In genomic region chr11:53821945-53822338, GRCm38 (mm10) we compare ENCODE assay signal across 25 mouse cellular contexts. TPM values are rescaled to one million over a fixed set of nuclear protein-coding genes. Genes with fewer than 3 reads are reported as not detected.
"Had no signal": no experiment of that assay in that cellular context is flagged by ENCODE, and none has a peak within 500 bp of the region (broad histone marks: within the 10 kb centered on the region; RNA-seq: fewer than 3 reads in every experiment).

No protein-coding gene starts in this region.

- H3K27me3 ChIP-seq: kidney, embryonic 15.5 days; limb, embryonic 12.5 days; limb, embryonic 15.5 days; midbrain, embryonic 12.5 days; midbrain, embryonic 15.5 days; neural tube, embryonic 13.5 days had no signal

- H3K9me3 ChIP-seq: kidney, embryonic 15.5 days; limb, embryonic 12.5 days; limb, embryonic 15.5 days; midbrain, embryonic 12.5 days; midbrain, embryonic 15.5 days; neural tube, embryonic 13.5 days had no signal

- H3K27ac ChIP-seq: kidney, embryonic 15.5 days; limb, embryonic 12.5 days; limb, embryonic 15.5 days; liver, embryonic 14.5 days; macrophage; midbrain, embryonic 12.5 days; midbrain, embryonic 15.5 days; neural tube, embryonic 13.5 days; stomach, postnatal 0 days had no signal

- DNase-seq: kidney, adult 11 months; kidney, postnatal 10 days; kidney, postnatal 4 days; layer of hippocampus, adult 9-11 months; left cerebral cortex, postnatal 4 days; liver, postnatal 0 days; lung, embryonic 14.5 days; retina, postnatal 1 day; right cerebral cortex, postnatal 14 days; right cerebral cortex, postnatal 4 days; thymus, adult 2 months; thymus, postnatal 14 days; thymus, postnatal 4 days had no signal

- H3K4me1 ChIP-seq: limb, embryonic 15.5 days; midbrain, embryonic 12.5 days; midbrain, embryonic 15.5 days; neural tube, embryonic 13.5 days had no signal

- H3K4me3 ChIP-seq: kidney, embryonic 15.5 days; limb, embryonic 12.5 days; limb, embryonic 15.5 days; midbrain, embryonic 12.5 days; midbrain, embryonic 15.5 days; neural tube, embryonic 13.5 days had no signal

- H3K36me3 ChIP-seq: kidney, embryonic 15.5 days; limb, embryonic 12.5 days; limb, embryonic 15.5 days; midbrain, embryonic 12.5 days; midbrain, embryonic 15.5 days; neural tube, embryonic 13.5 days had no signal

- H3K9ac ChIP-seq: kidney, embryonic 15.5 days; limb, embryonic 12.5 days; limb, embryonic 15.5 days; liver, embryonic 14.5 days; liver, postnatal 0 days; lung, embryonic 14.5 days; midbrain, embryonic 12.5 days; midbrain, embryonic 15.5 days; neural tube, embryonic 13.5 days had no signal

RNA-seq across cellular contexts. Expression of gene Gm17334, which starts 49.0 kb away (rescaled TPM):
- total RNA-seq: left cerebral cortex, postnatal 4 days; megakaryocyte, adult 5-6 weeks; neutrophil, adult 5-6 weeks had no signal
- polyA plus RNA-seq: liver, embryonic 11.5 days; liver, embryonic 14.5 days; macrophage; midbrain, embryonic 12.5 days; midbrain, embryonic 15.5 days; neural tube, embryonic 13.5 days had no signal
